Mouse (Mus musculus) CH12.LX (cell line): ENCODE data around the gene Mturn.

Experiments
- EP300 ChIP-seq: IDR thresholded peaks from 2 replicates; pipeline ENCODE4 v1.6.1; 2011; ENCODE audit warnings: low read length, improper control_type of control experiment
- JUND ChIP-seq: conservative IDR thresholded peaks from 2 replicates; pipeline ENCODE4 v1.6.1; 2011; ENCODE audit warnings: low read depth, low read length, improper control_type of control experiment
- MAX ChIP-seq: IDR thresholded peaks from 2 replicates; pipeline ENCODE4 v1.6.1; 2011; ENCODE audit warnings: low read length, improper control_type of control experiment
- MAZ ChIP-seq: IDR thresholded peaks from 2 replicates; pipeline ENCODE4 v1.6.1; 2012; ENCODE audit warnings: low read depth, mild to moderate bottlenecking, inconsistent platforms, low read length, improper control_type of control experiment, moderate library complexity
- POLR2A ChIP-seq: IDR thresholded peaks from 2 replicates; pipeline ENCODE4 v1.6.1; 2011; ENCODE audit warnings: low read depth, mild to moderate bottlenecking, improper control_type of control experiment, low read length
- SMC3 ChIP-seq: IDR thresholded peaks from 2 replicates; pipeline ENCODE4 v1.6.1; 2011; ENCODE audit warnings: low read depth, low read length, improper control_type of control experiment
- TCF12 ChIP-seq: IDR thresholded peaks from 2 replicates; pipeline ENCODE4 v1.6.1; 2014; ENCODE audit warnings: low read depth, mild to moderate bottlenecking, inconsistent platforms, low read length, improper control_type of control experiment

- TF ChIP-seq EP300 (no peak), POLR2A (no peak), TCF12 (no peak), JUND (no peak), SMC3 (no peak), MAX (no peak), MAZ (no peak)
These were observed 8.5 kb upstream of the Mturn start for GRCm38 (mm10) chr6:54672901-54673300.
